Mouse (Mus musculus) megakaryocyte-erythroid progenitor cell, adult 5-6 weeks (primary cell): ENCODE data around the gene Rgl1. TPM values are rescaled to one million over a fixed set of nuclear protein-coding genes. Genes with fewer than 3 reads are reported as not detected.

Experiments
- ATAC-seq: replicated peaks from 2 replicates; pipeline ENCODE4 v1.8.0; 2016; ENCODE audit warnings: mild to moderate bottlenecking, inconsistent platforms; ENCODE audit not compliant: severe bottlenecking, poor library complexity, low FRiP score, low TSS enrichment
- total RNA-seq, 2 experiments: library from RNA; stranded (forward) in 1 of 2; stranded (reverse) in 1 of 2; fragments of 200-1000, 215-1000 nt in 1 of 2; fragments of >200 nt in 1 of 2; fragmentation: Nextera tagmentation in 1 of 2; gene quantifications; 2 replicates each; pipeline ENCODE4 v1.2.3; 2014 to 2017

Rgl1 gene
- total RNA-seq, 2 experiments from 2014 or later = 2.7 to 7.3 TPM

DNA sequence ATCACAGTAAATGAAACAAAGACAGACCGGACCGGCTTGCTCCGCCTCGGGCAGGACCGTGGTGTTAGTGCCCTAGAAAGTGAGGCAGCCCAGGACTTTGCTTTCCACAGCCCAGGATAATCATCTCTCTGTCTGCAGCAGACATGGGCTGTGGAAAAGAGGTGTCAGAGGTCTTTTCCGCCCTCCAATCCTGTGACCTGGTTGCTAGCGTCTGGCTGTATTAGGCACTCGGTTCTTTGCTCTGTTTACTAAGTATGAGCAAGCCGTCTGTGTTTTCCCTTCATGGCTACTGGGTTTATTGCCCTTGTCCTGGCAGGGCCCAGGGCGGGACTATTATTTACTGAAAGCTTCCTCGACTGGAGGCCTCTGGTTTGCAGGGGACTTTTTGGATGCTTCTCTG lies 268.6 kb downstream of the Rgl1 start:
- no peak for ATAC-seq

DNA sequence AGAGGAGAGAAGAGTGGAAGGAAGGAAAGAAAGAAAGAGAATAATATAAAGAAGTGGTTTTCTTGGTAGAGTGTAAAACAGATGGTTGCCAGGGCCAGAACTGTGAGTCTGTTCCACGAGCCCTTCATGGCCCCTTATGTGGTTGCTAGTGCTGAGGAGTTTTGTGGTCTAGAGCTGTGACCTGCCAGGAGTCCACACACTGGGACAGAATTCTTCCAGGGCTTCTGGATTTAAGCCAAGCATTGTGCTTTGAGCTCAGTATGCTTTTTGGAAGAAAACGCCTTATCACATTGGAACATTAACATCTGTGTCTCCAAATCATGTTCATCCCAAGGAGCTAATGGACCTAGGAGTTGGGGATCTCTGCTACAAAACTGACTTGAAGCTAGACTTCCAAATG lies 269.3 kb downstream of the Rgl1 start:
- no peak for ATAC-seq

DNA sequence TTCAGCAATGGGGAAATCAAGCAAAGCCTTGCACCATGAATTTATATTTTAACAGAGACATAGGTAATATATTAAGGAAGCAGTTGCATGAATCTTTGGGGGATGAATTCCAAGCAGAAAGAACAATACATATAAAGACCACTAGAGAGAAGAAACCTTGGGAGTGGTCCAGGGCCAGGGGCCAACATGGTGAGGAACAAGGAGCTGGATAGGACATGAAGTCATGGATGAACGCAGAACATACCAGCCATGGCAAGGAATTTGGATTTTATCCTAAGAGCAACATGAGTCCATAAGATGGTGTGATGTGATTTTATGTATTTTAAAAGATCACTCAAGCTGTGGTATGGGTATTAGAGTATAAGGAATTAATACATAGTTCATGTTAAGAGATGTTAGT lies 273.9 kb downstream of the Rgl1 start:
- ATAC-seq = no peak

DNA sequence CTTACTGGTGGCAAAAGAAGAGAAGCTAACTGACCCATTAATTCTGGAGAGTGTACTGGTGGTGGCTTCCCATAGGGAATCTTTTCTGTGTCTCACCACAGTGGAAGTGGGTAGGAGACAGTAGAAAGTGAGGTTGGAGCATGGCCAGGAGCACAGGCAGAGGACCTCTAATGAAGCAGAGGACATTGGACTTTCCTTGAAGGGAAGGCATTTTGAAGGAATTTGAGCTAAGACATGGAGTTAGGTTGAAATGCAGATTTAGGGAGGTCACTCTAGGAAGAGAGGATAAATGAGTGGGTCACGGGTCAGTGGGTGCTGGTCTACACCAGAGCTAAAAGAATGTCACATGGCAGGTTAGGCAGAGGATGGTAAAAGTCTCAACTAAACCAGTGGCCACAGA lies 275.3 kb downstream of the Rgl1 start:
- ATAC-seq = no peak

DNA sequence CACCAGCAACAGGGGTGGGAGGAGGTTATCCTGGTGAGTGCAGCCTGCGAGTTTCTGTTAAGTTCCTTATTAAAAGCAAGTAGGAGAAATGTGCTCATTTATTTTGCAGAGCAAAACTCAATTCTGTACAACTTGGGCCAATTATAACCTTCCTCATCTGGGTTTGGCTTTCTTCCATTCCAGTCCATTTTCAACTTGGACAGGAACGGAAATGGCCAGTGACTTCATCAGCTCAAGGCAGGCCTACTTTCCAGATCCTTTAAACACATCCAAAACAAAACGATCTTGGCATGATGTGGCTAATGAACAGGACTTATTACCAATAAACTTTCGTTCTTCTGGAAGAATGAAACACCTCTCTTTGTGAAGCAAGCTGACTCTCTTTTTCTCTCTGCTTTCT lies 290.0 kb downstream of the Rgl1 start:
- ATAC-seq = no peak

DNA sequence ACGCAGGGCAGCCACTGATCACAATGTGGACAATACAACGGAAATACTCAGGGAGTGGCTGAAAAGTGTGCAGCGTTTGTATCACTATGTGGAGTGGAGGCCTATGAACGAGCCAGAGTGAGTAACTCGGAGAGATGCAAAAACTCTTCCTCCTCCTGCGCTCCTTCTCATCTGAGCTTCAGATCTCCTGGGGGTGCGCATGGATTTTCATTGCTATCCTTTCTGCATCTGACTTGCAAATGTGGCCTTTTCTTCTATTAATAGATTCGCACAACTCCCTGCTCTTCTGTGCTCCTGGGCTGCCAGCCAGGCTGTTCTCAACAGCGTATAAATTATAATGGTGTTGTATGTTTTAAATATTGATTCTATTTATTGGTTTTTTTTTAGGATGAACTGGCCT lies 297.7 kb downstream of the Rgl1 start:
- no peak for ATAC-seq

Other genes with a start within 250 kb of the Rgl1 start
- not detected in 2 replicates for gene Apobec4, start 15.8 kb downstream of the Rgl1 start, total RNA-seq (2014; fragmentation: Nextera tagmentation)
- not detected in 2 replicates for gene Apobec4, start 15.8 kb downstream of the Rgl1 start, total RNA-seq (2017)
- gene Arpc5, start 191 bp upstream of the Rgl1 start, total RNA-seq (2014; fragmentation: Nextera tagmentation) = 154 and 163 TPM in 2 replicates
- 112 and 121 TPM in 2 replicates for gene Arpc5, start 191 bp upstream of the Rgl1 start, total RNA-seq (2017)
- 9.9 and 10.2 TPM in 2 replicates for gene Ncf2, start 33.8 kb upstream of the Rgl1 start, total RNA-seq (2014; fragmentation: Nextera tagmentation)
- gene Ncf2, start 33.8 kb upstream of the Rgl1 start, total RNA-seq (2017) = 24.3 and 37.1 TPM in 2 replicates
- 84.8 and 123 TPM in 2 replicates for gene Smg7, start 136.3 kb upstream of the Rgl1 start, total RNA-seq (2014; fragmentation: Nextera tagmentation)
- gene Smg7, start 136.3 kb upstream of the Rgl1 start, total RNA-seq (2017) = 40.4 and 45.5 TPM in 2 replicates
- gene Nmnat2, start 188.6 kb upstream of the Rgl1 start, total RNA-seq (2014; fragmentation: Nextera tagmentation) = 0.24 and 1.1 TPM in 2 replicates
- gene Nmnat2, start 188.6 kb upstream of the Rgl1 start, total RNA-seq (2017) = 0.65 and 1.5 TPM in 2 replicates